Comparison of ENCODE assay signal across 11 mouse cellular contexts in genomic region chr1:91077456-91077855, GRCm38 (mm10).
DNase-seq lines count a peak whose midpoint lies in the region; ATAC-seq lines count a peak whose summit lies in the region.
"Had no signal": no experiment of that assay in that cellular context is flagged by ENCODE, and none has a peak within 500 bp of the region (broad histone marks: within the 10 kb centered on the region; RNA-seq: fewer than 3 reads in every experiment).

No protein-coding gene starts in this region.

- H3K27me3 ChIP-seq in kidney, embryonic 15.5 days: no peaks in the 10 kb centered on the region
- H3K27me3 ChIP-seq in embryonic facial prominence, embryonic 10.5 days (replicated peaks; ENCODE audit: low read depth, poor library complexity, severe bottlenecking): no peaks in the 10 kb centered on the region
- no peaks in the 10 kb centered on the region for H3K27me3 ChIP-seq in limb, embryonic 10.5 days (ENCODE audit: low read depth, poor library complexity, severe bottlenecking)

- H3K27ac ChIP-seq in kidney, embryonic 15.5 days: peak overlapping the region; percentile 41
- H3K27ac ChIP-seq in embryonic facial prominence, embryonic 10.5 days (replicated peaks): peak overlapping the region; percentile 73
- H3K27ac ChIP-seq in limb, embryonic 10.5 days: peak overlapping the region; percentile 78
- H3K27ac ChIP-seq: hindbrain, embryonic 14.5 days; macrophage had no signal

- no peak overlapping the region for H3K4me3 ChIP-seq in kidney, embryonic 15.5 days (replicated peaks)
- no peak overlapping the region for H3K4me3 ChIP-seq in embryonic facial prominence, embryonic 10.5 days
- H3K4me3 ChIP-seq in limb, embryonic 10.5 days: no peak overlapping the region

- H3K4me2 ChIP-seq in kidney, embryonic 15.5 days: no peak overlapping the region
- H3K4me2 ChIP-seq: hindbrain, embryonic 14.5 days; liver, embryonic 11.5 days had no signal

- H3K36me3 ChIP-seq in kidney, embryonic 15.5 days: no peaks in the 10 kb centered on the region
- no peaks in the 10 kb centered on the region for H3K36me3 ChIP-seq in embryonic facial prominence, embryonic 10.5 days (replicated peaks)
- H3K36me3 ChIP-seq in limb, embryonic 10.5 days: no peaks in the 10 kb centered on the region

- H3K9me3 ChIP-seq in kidney, embryonic 15.5 days (replicated peaks): no peaks in the 10 kb centered on the region
- H3K9me3 ChIP-seq in embryonic facial prominence, embryonic 10.5 days: no peaks in the 10 kb centered on the region
- no peaks in the 10 kb centered on the region for H3K9me3 ChIP-seq in limb, embryonic 10.5 days (replicated peaks)

- 0 out of 2 replicates have a peak, but pooled peaks have one; percentile 3 for ATAC-seq in kidney, embryonic 15.5 days (replicated peaks; ENCODE audit: low FRiP score)

- DNase-seq in kidney, postnatal 10 days: no peak
- DNase-seq in embryonic facial prominence, embryonic 10.5 days (ENCODE audit: low spot score): no peak
- peak; percentile 93 for DNase-seq in gonadal fat pad, adult 2 months (ENCODE audit: low read depth)
- DNase-seq in limb, embryonic 10.5 days (ENCODE audit: low spot score): no peak
- DNase-seq in thymus, adult 18-20 months: no peak
- DNase-seq in frontal cortex, postnatal 25 days (ENCODE audit: low spot score in 2 of 2): no peak
- DNase-seq: cerebellum, adult 9-11 months had no signal

- H3K9ac ChIP-seq in kidney, embryonic 15.5 days: no peak overlapping the region
- H3K9ac ChIP-seq: hindbrain, embryonic 14.5 days had no signal

- peaks cover 35% of the 10 kb centered on the region for H3K4me1 ChIP-seq in kidney, embryonic 15.5 days
- H3K4me1 ChIP-seq in embryonic facial prominence, embryonic 10.5 days: peaks cover 31% of the 10 kb centered on the region
- H3K4me1 ChIP-seq in limb, embryonic 10.5 days: peaks cover 28% of the 10 kb centered on the region

- WGBS in kidney, embryonic 15.5 days: 84% methylated on average over 9 of the region's 9 CpGs
- WGBS in embryonic facial prominence, embryonic 10.5 days: 91% methylated on average over 9 of the region's 9 CpGs
- 83% methylated on average over 9 of the region's 9 CpGs for WGBS in limb, embryonic 10.5 days
